Mouse (Mus musculus) embryonic facial prominence, embryonic 14.5 days (tissue): ENCODE results near the gene Scp2. TPM values are rescaled to one million over a fixed set of nuclear protein-coding genes. Genes with fewer than 3 reads are reported as not detected.

Experiments
- ATAC-seq: fragments of 200-750 bp; cut with Nextera tagmentation; 2 replicates; pipeline ENCODE4 v1.8.0; 2017; ENCODE audit warnings: low read depth, moderate number of reproducible peaks, moderate TSS enrichment
- DNase-seq: peaks from one replicate; pipeline ENCODE4 v3.0.0-alpha.2; 2015; ENCODE audit warnings: low spot score
- H3K27ac ChIP-seq: fragments of 300-500 bp; sonication (generic); replicated peaks from 2 replicates; pipeline ENCODE4 v1.5.1; 2014; ENCODE audit warnings: low read depth, mild to moderate bottlenecking, low read length, moderate library complexity
- H3K27me3 ChIP-seq: fragments of 300-500 bp; sonication (generic); replicated peaks from 2 replicates; pipeline ENCODE4 v1.6.1; 2014; ENCODE audit warnings: low read length; ENCODE audit not compliant: control insufficient read depth, insufficient read depth
- H3K36me3 ChIP-seq: fragments of 300-500 bp; sonication (generic); 2 replicates; pipeline ENCODE4 v1.6.1; 2014; ENCODE audit warnings: low read length, mixed read lengths; ENCODE audit not compliant: control insufficient read depth, insufficient read depth
- H3K4me1 ChIP-seq: fragments of 300-500 bp; sonication (generic); 2 replicates; pipeline ENCODE4 v1.6.1; 2014; ENCODE audit warnings: antibody characterized with exemption, low read length; ENCODE audit not compliant: control insufficient read depth, insufficient read depth
- H3K4me2 ChIP-seq: fragments of 300-500 bp; sonication (generic); 2 replicates; pipeline ENCODE4 v1.6.1; 2014; ENCODE audit warnings: low read depth, mild to moderate bottlenecking, low read length, moderate library complexity, mixed read lengths
- H3K4me3 ChIP-seq: fragments of 300-500 bp; sonication (generic); 2 replicates; pipeline ENCODE4 v1.5.1; 2014; ENCODE audit warnings: low read depth, mild to moderate bottlenecking, low read length
- H3K9ac ChIP-seq: fragments of 300-500 bp; sonication (generic); 2 replicates; pipeline ENCODE4 v1.6.1; 2014; ENCODE audit warnings: low read depth, mild to moderate bottlenecking, low read length, moderate library complexity, mixed read lengths
- H3K9me3 ChIP-seq: fragments of 300-500 bp; sonication (generic); 2 replicates; pipeline ENCODE4 v1.6.1; 2016; ENCODE audit warnings: low read length; ENCODE audit not compliant: control insufficient read depth
- whole genome bisulfite sequencing: fragments of 180-500 bp; shearing (Covaris S2); extraction: QIAGEN DNeasy Blood & Tissue Kit; methylation state at CpG from one replicate; pipeline ENCODE4 v1.1.7; 2014; 5-methylcytosine and 5-hydroxymethylcytosine counted together
- polyA plus RNA-seq: library from polyadenylated mRNA; unstranded; fragments of >200 nt; fragmentation: Nextera tagmentation; extraction: Ambion mirVana; gene quantifications from 2 replicates; pipeline ENCODE4 v1.2.1, GENCODE M21; 2014

Scp2 gene
- polyA plus RNA-seq, 1 experiment from 2014 or later = 200 TPM

- H3K9ac ChIP-seq = no peak overlapping the region
These were observed 98.7 kb downstream of the Scp2 start for GRCm38 (mm10) chr4:108046136-108046535.

GRCm38 (mm10) chr4:108045136-108046107 lies 99.4 kb downstream of the Scp2 start:
- Histone ChIP-seq H3K36me3 (peaks cover 49% of the 10 kb centered on the region), H3K9me3 (no peaks in the 10 kb centered on the region), H3K27me3 (no peaks in the 10 kb centered on the region), H3K4me3 (no peak overlapping the region), H3K9ac (no peak overlapping the region), H3K4me2 (no peak overlapping the region), H3K27ac (peak overlapping the region; percentile 58), H3K4me1 (peaks cover 8% of the 10 kb centered on the region; the same call in 1 of the 2 replicates)
- WGBS = 46% methylated on average over 19 of the region's 19 CpGs
- ATAC-seq (peak; percentile 55; the same call in 1 of the 2 replicates), DNase-seq (peak; percentile 33)

More at GRCm38 (mm10) chr4:108046136-108046535, 98.7 kb downstream of the Scp2 start:
- H3K4me1 ChIP-seq = peaks cover 8% of the 10 kb centered on the region; the same call in 1 of the 2 replicates
- 0 out of 2 replicates have a peak overlapping the region, but pooled peaks have one; percentile 28 for H3K27ac ChIP-seq
- WGBS = 78% methylated on average over 8 of the region's 8 CpGs
- no peak for DNase-seq
- no peak overlapping the region for H3K4me2 ChIP-seq
- no peak overlapping the region for H3K4me3 ChIP-seq
- ATAC-seq = no peak
- no peaks in the 10 kb centered on the region for H3K27me3 ChIP-seq
- H3K9me3 ChIP-seq = no peaks in the 10 kb centered on the region
- peaks cover 51% of the 10 kb centered on the region for H3K36me3 ChIP-seq

GRCm38 (mm10) chr4:108037027-108037426 lies 107.8 kb downstream of the Scp2 start:
- H3K27me3 ChIP-seq = 0 out of 2 replicates have a peak, but pooled peaks cover 6% of the 10 kb centered on the region
- DNase-seq (no peak), ATAC-seq (no peak)
- no peak overlapping the region for H3K9ac ChIP-seq
- H3K4me3 ChIP-seq = no peak overlapping the region
- H3K36me3 ChIP-seq = peaks cover 4% of the 10 kb centered on the region; the same call in 1 of the 2 replicates
- H3K4me2 ChIP-seq = no peak overlapping the region
- H3K4me1 ChIP-seq = 0 out of 2 replicates have a peak, but pooled peaks cover 7% of the 10 kb centered on the region
- H3K27ac ChIP-seq = no peak overlapping the region
- H3K9me3 ChIP-seq = no peaks in the 10 kb centered on the region
- 79% methylated on average over 8 of the region's 8 CpGs for WGBS

GRCm38 (mm10) chr4:108033041-108033764 lies 111.6 kb downstream of the Scp2 start:
- Histone ChIP-seq H3K4me1 (0 out of 2 replicates have a peak, but pooled peaks cover 7% of the 10 kb centered on the region), H3K9me3 (no peaks in the 10 kb centered on the region), H3K27me3 (peaks cover 20% of the 10 kb centered on the region; the same call in 1 of the 2 replicates), H3K4me2 (no peak overlapping the region), H3K9ac (no peak overlapping the region), H3K36me3 (no peaks in the 10 kb centered on the region), H3K4me3 (no peak overlapping the region), H3K27ac (no peak overlapping the region)
- WGBS = 74% methylated on average over 8 of the region's 8 CpGs
- ATAC-seq = no peak
- DNase-seq = no peak

- Histone ChIP-seq H3K4me2 (peak overlapping the region; percentile 98), H3K27me3 (peaks cover 20% of the 10 kb centered on the region; the same call in 1 of the 2 replicates), H3K4me1 (0 out of 2 replicates have a peak, but pooled peaks cover 7% of the 10 kb centered on the region), H3K9ac (peak overlapping the region; percentile 74), H3K27ac (no peak overlapping the region), H3K4me3 (peak overlapping the region; percentile 66), H3K36me3 (no peaks in the 10 kb centered on the region), H3K9me3 (no peaks in the 10 kb centered on the region)
- WGBS = 31% methylated on average over 11 of the region's 11 CpGs
- DNase-seq = peak; percentile 30
- ATAC-seq = no peak
These were observed 112.4 kb downstream of the Scp2 start for GRCm38 (mm10) chr4:108032352-108032849.

GRCm38 (mm10) chr4:108031502-108032351 lies 113.1 kb downstream of the Scp2 start:
- Histone ChIP-seq H3K4me1 (0 out of 2 replicates have a peak, but pooled peaks cover 7% of the 10 kb centered on the region), H3K36me3 (no peaks in the 10 kb centered on the region), H3K4me2 (peak overlapping the region; percentile 98), H3K27ac (no peak overlapping the region), H3K27me3 (peaks cover 20% of the 10 kb centered on the region; the same call in 1 of the 2 replicates), H3K4me3 (peak overlapping the region; percentile 66), H3K9me3 (no peaks in the 10 kb centered on the region), H3K9ac (peak overlapping the region; percentile 74)
- whole genome bisulfite sequencing = under 1% methylated on average over 30 of the region's 86 CpGs
- DNase-seq (peak; percentile 64), ATAC-seq (peak; percentile 66)

GRCm38 (mm10) chr4:108030888-108031501 lies 113.8 kb downstream of the Scp2 start:
- H3K27me3 ChIP-seq = peaks cover 20% of the 10 kb centered on the region; the same call in 1 of the 2 replicates
- peak overlapping the region; percentile 74 for H3K9ac ChIP-seq

More at GRCm38 (mm10) chr4:108030888-108031501, 113.8 kb downstream of the Scp2 start:
- Histone ChIP-seq H3K4me1 (0 out of 2 replicates have a peak, but pooled peaks cover 7% of the 10 kb centered on the region), H3K36me3 (no peaks in the 10 kb centered on the region), H3K4me3 (peak overlapping the region; percentile 66), H3K4me2 (peak overlapping the region; percentile 98), H3K27ac (no peak overlapping the region), H3K9me3 (no peaks in the 10 kb centered on the region)
- peak; percentile 23 for ATAC-seq
- 3% methylated on average over 21 of the region's 22 CpGs for WGBS
- peak; percentile 16 for DNase-seq
